Mouse (Mus musculus): Measurements from ENCODE around the gene Rps6ka5. TPM values are rescaled to one million over a fixed set of nuclear protein-coding genes. Genes with fewer than 3 reads are reported as not detected.

Rps6ka5 gene
- polyA plus RNA-seq, 1 experiment from 2014 or later: 4.5 TPM

GRCm38 (mm10) chr12:100543437-100544193, 183.2 kb downstream of the Rps6ka5 start:
- Histone ChIP-seq H3K4me3 (ENCODE audit: low read depth, low read length) (no peak overlapping the region), H3K27ac (ENCODE audit: low read depth) (peak overlapping the region; percentile 46; the same call in 1 of the 2 replicates), H3K9me3 (ENCODE audit: low read depth, low read length) (no peaks in the 10 kb centered on the region), H3K4me2 (no peak overlapping the region), H3K9ac (no peak overlapping the region), H3K27me3 (ENCODE audit: insufficient read depth, low read length) (no peaks in the 10 kb centered on the region), H3K4me1 (ENCODE audit: insufficient read depth) (0 out of 2 replicates have a peak, but pooled peaks cover 5% of the 10 kb centered on the region), H3K36me3 (ENCODE audit: insufficient read depth) (no peaks in the 10 kb centered on the region)
- TF ChIP-seq CTCF (IDR thresholded peaks at IDR 0.05; ENCODE audit: low read depth): no peak
- ATAC-seq (ENCODE audit: insufficient read depth) (0 out of 2 replicates have a peak, but pooled peaks have one; percentile 28), DNase-seq (peak; percentile 33)
- 66% methylated on average over 6 of the region's 6 CpGs for WGBS

- H3K27me3 ChIP-seq (ENCODE audit: insufficient read depth, low read length): no peaks in the 10 kb centered on the region
- no peak for ATAC-seq (ENCODE audit: insufficient read depth)
- no peak for DNase-seq
- H3K36me3 ChIP-seq (ENCODE audit: insufficient read depth): no peaks in the 10 kb centered on the region
- WGBS: 69% methylated on average over 6 of the region's 6 CpGs
- no peak for TF ChIP-seq CTCF (IDR thresholded peaks at IDR 0.05; ENCODE audit: low read depth)
- no peak overlapping the region for H3K9ac ChIP-seq
- no peak overlapping the region for H3K4me3 ChIP-seq (ENCODE audit: low read depth, low read length)
- no peaks in the 10 kb centered on the region for H3K9me3 ChIP-seq (ENCODE audit: low read depth, low read length)
- H3K4me1 ChIP-seq (ENCODE audit: insufficient read depth): 0 out of 2 replicates have a peak, but pooled peaks cover 8% of the 10 kb centered on the region
- H3K27ac ChIP-seq (ENCODE audit: low read depth): no peak overlapping the region
- H3K4me2 ChIP-seq: no peak overlapping the region
Observed at GRCm38 (mm10) chr12:100542494-100542893, 184.3 kb downstream of the Rps6ka5 start.

GRCm38 (mm10) chr12:100542076-100542475, 184.7 kb downstream of the Rps6ka5 start:
- Histone ChIP-seq H3K4me1 (ENCODE audit: insufficient read depth) (0 out of 2 replicates have a peak, but pooled peaks cover 8% of the 10 kb centered on the region), H3K9ac (no peak overlapping the region), H3K27ac (ENCODE audit: low read depth) (no peak overlapping the region), H3K27me3 (ENCODE audit: insufficient read depth, low read length) (no peaks in the 10 kb centered on the region), H3K4me2 (no peak overlapping the region), H3K4me3 (ENCODE audit: low read depth, low read length) (no peak overlapping the region), H3K9me3 (ENCODE audit: low read depth, low read length) (no peaks in the 10 kb centered on the region), H3K36me3 (ENCODE audit: insufficient read depth) (no peaks in the 10 kb centered on the region)
- TF ChIP-seq CTCF (IDR thresholded peaks at IDR 0.05; ENCODE audit: low read depth): no peak
- 25% methylated on average over 3 of the region's 3 CpGs for WGBS
- no peak for DNase-seq
- no peak for ATAC-seq (ENCODE audit: insufficient read depth)

GRCm38 (mm10) chr12:100539158-100539714, 187.5 kb downstream of the Rps6ka5 start:
- H3K4me1 ChIP-seq (ENCODE audit: insufficient read depth): peaks cover 8% of the 10 kb centered on the region; the same call in 1 of the 2 replicates
- no peaks in the 10 kb centered on the region for H3K27me3 ChIP-seq (ENCODE audit: insufficient read depth, low read length)
- peak overlapping the region; percentile 63 for H3K27ac ChIP-seq (ENCODE audit: low read depth)
- H3K9ac ChIP-seq: no peak overlapping the region
- DNase-seq (peak; percentile 20), ATAC-seq (ENCODE audit: insufficient read depth) (0 out of 2 replicates have a peak, but pooled peaks have one; percentile 60)
- no peaks in the 10 kb centered on the region for H3K9me3 ChIP-seq (ENCODE audit: low read depth, low read length)
- no peak for TF ChIP-seq CTCF (IDR thresholded peaks at IDR 0.05; ENCODE audit: low read depth)
- no peak overlapping the region for H3K4me2 ChIP-seq
- no peaks in the 10 kb centered on the region for H3K36me3 ChIP-seq (ENCODE audit: insufficient read depth)
- 28% methylated on average over 9 of the region's 9 CpGs for WGBS
- no peak overlapping the region for H3K4me3 ChIP-seq (ENCODE audit: low read depth, low read length)

GRCm38 (mm10) chr12:100538445-100539157, 188.2 kb downstream of the Rps6ka5 start:
- no peaks in the 10 kb centered on the region for H3K27me3 ChIP-seq (ENCODE audit: insufficient read depth, low read length)
- no peak overlapping the region for H3K9ac ChIP-seq
- ATAC-seq (ENCODE audit: insufficient read depth) (peak; percentile 54; the same call in 1 of the 2 replicates), DNase-seq (peak; percentile 73)
- 38% methylated on average over 7 of the region's 7 CpGs for WGBS
- H3K36me3 ChIP-seq (ENCODE audit: insufficient read depth): no peaks in the 10 kb centered on the region
- no peak overlapping the region for H3K4me3 ChIP-seq (ENCODE audit: low read depth, low read length)
- TF ChIP-seq CTCF (IDR thresholded peaks at IDR 0.05; ENCODE audit: low read depth): no peak
- no peak overlapping the region for H3K4me2 ChIP-seq
- no peaks in the 10 kb centered on the region for H3K9me3 ChIP-seq (ENCODE audit: low read depth, low read length)
- peak overlapping the region; percentile 63 for H3K27ac ChIP-seq (ENCODE audit: low read depth)
- peaks cover 8% of the 10 kb centered on the region; the same call in 1 of the 2 replicates for H3K4me1 ChIP-seq (ENCODE audit: insufficient read depth)

DNA sequence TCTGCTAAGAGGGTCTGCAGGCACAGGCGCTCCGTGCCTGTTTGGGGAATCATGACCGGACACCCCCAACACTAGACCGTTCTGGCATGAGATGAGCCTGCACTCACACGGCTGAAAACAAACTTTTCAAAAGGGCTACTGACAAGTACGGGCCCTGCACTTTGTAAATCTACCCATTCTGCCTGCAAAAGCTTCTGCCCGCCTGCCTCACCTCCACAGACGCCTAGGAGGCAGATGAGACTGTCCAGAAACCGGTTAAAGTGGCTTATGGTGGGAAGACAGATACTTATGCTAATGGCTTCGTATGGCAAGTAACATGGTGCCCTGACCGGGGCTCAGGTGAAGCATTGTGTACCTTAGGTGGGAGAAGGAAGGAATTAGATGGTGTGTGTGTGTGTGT, 189.7 kb downstream of the Rps6ka5 start:
- WGBS: 62% methylated on average over 11 of the region's 11 CpGs
- no peak for ATAC-seq (ENCODE audit: insufficient read depth)
- H3K4me2 ChIP-seq: no peak overlapping the region
- no peak for DNase-seq
- no peak overlapping the region for H3K9ac ChIP-seq
- H3K4me1 ChIP-seq (ENCODE audit: insufficient read depth): peaks cover 8% of the 10 kb centered on the region; the same call in 1 of the 2 replicates
- no peak overlapping the region for H3K4me3 ChIP-seq (ENCODE audit: low read depth, low read length)
- H3K9me3 ChIP-seq (ENCODE audit: low read depth, low read length): no peaks in the 10 kb centered on the region
- H3K27me3 ChIP-seq (ENCODE audit: insufficient read depth, low read length): no peaks in the 10 kb centered on the region
- no peak overlapping the region for H3K27ac ChIP-seq (ENCODE audit: low read depth)
- no peaks in the 10 kb centered on the region for H3K36me3 ChIP-seq (ENCODE audit: insufficient read depth)
- no peak for TF ChIP-seq CTCF (IDR thresholded peaks at IDR 0.05; ENCODE audit: low read depth)

DNA sequence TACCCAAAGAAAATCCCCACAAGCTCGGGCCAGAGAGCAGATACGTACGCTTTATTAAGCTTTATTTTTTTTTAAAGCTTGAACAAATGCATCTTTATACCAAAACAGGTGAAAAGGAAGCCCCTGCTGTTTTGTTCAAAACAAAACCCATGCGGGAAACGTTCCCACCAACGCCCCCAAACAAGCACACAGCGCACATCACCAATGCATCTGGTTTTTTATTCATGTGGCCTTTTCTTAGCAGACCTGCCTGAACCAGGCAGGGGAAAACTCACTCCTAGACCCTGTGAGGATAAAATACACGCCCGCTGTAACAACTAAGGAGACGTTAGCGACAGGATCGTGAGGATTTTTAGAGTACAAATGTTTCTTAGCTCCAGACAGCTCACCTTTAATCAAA, 191.8 kb downstream of the Rps6ka5 start:
- 82% methylated on average over 12 of the region's 12 CpGs for whole genome bisulfite sequencing
- H3K36me3 ChIP-seq (ENCODE audit: insufficient read depth): no peaks in the 10 kb centered on the region
- DNase-seq (no peak), ATAC-seq (ENCODE audit: insufficient read depth) (no peak)
- H3K4me3 ChIP-seq (ENCODE audit: low read depth, low read length): no peak overlapping the region
- H3K4me1 ChIP-seq (ENCODE audit: insufficient read depth): peaks cover 8% of the 10 kb centered on the region; the same call in 1 of the 2 replicates
- no peak overlapping the region for H3K4me2 ChIP-seq
- H3K27me3 ChIP-seq (ENCODE audit: insufficient read depth, low read length): no peaks in the 10 kb centered on the region
- TF ChIP-seq CTCF (IDR thresholded peaks at IDR 0.05; ENCODE audit: low read depth): no peak
- H3K27ac ChIP-seq (ENCODE audit: low read depth): no peak overlapping the region
- no peak overlapping the region for H3K9ac ChIP-seq
- H3K9me3 ChIP-seq (ENCODE audit: low read depth, low read length): no peaks in the 10 kb centered on the region

Data from lung, embryonic 14.5 days (tissue).